Mouse (Mus musculus) frontal cortex, postnatal 25 days (tissue): ENCODE results near the gene Tbc1d16.
"Not testable (repeated sequence)": the region's sequence is repeated elsewhere in the genome, so short reads cannot be mapped to it uniquely, and the experiment has no call there.

Source experiments
- DNase-seq, 2 experiments: peaks; one replicate each; pipeline ENCODE4 v3.0.0; 2022; ENCODE audit warnings: low spot score in 2 of 2

The Tbc1d16 gene

GRCm38 (mm10) chr11:119116992-119117391, 111.3 kb downstream of the Tbc1d16 start:
- DNase-seq: no peak

GRCm38 (mm10) chr11:119112721-119113120, 115.6 kb downstream of the Tbc1d16 start:
- no peak for DNase-seq

- DNase-seq: no peak
Measured at GRCm38 (mm10) chr11:119111345-119111744, 117.0 kb downstream of the Tbc1d16 start.

GRCm38 (mm10) chr11:119109415-119110071, 118.8 kb downstream of the Tbc1d16 start:
- DNase-seq: no peak

GRCm38 (mm10) chr11:119108573-119109263, 119.6 kb downstream of the Tbc1d16 start:
- no peak for DNase-seq

- no peak for DNase-seq
Measured at GRCm38 (mm10) chr11:119106289-119106688, 122.0 kb downstream of the Tbc1d16 start.

GRCm38 (mm10) chr11:119105748-119106147, 122.6 kb downstream of the Tbc1d16 start:
- no peak for DNase-seq

- no peak for DNase-seq
Measured at GRCm38 (mm10) chr11:119105071-119105609, 123.2 kb downstream of the Tbc1d16 start.

GRCm38 (mm10) chr11:119103991-119104390, 124.3 kb downstream of the Tbc1d16 start:
- no peak for DNase-seq

- DNase-seq: not testable (repeated sequence)
Measured at GRCm38 (mm10) chr11:119100355-119100754, 127.9 kb downstream of the Tbc1d16 start.

GRCm38 (mm10) chr11:119098202-119098601, 130.1 kb downstream of the Tbc1d16 start:
- no peak for DNase-seq

GRCm38 (mm10) chr11:119095441-119095840, 132.9 kb downstream of the Tbc1d16 start:
- no peak for DNase-seq

- DNase-seq: no peak
Measured at GRCm38 (mm10) chr11:119093322-119093721, 135.0 kb downstream of the Tbc1d16 start.
